Mouse (Mus musculus) MN1 (cell line): ENCODE results near the gene Ppfia4.
"Not testable (repeated sequence)": the region's sequence is repeated elsewhere in the genome, so short reads cannot be mapped to it uniquely, and the experiment has no call there.

ENCODE experiments used
- DNase-seq: peaks from one replicate; pipeline ENCODE4 v3.0.0-alpha.2; 2016; ENCODE audit warnings: low spot score

The Ppfia4 gene

GRCm38 (mm10) chr1:134272754-134273250, 59.9 kb downstream of the Ppfia4 start:
- peak; percentile 16 for DNase-seq

GRCm38 (mm10) chr1:134270026-134270425, 62.7 kb downstream of the Ppfia4 start:
- no peak for DNase-seq

- peak; percentile 26 for DNase-seq
Measured at GRCm38 (mm10) chr1:134265797-134266196, 66.9 kb downstream of the Ppfia4 start.

GRCm38 (mm10) chr1:134264341-134264740, 68.4 kb downstream of the Ppfia4 start:
- DNase-seq: no peak

- DNase-seq: not testable (repeated sequence)
Measured at GRCm38 (mm10) chr1:134249681-134250080, 83.0 kb downstream of the Ppfia4 start.
